Mouse (Mus musculus): Measurements from ENCODE around the gene Ccdc30.

The Ccdc30 gene

GRCm38 (mm10) chr4:119415072-119415753 lies at the start of gene Ccdc30:
Ccdc30 (minus strand) TSS chr4:119415521.
- peak; percentile 84 for DNase-seq (ENCODE audit: low read depth)

GRCm38 (mm10) chr4:119463756-119464419 lies 48.6 kb upstream of the Ccdc30 start:
- DNase-seq (ENCODE audit: low read depth): peak; percentile 63

GRCm38 (mm10) chr4:119462858-119463755 lies 47.8 kb upstream of the Ccdc30 start:
- peak; percentile 8 for DNase-seq (ENCODE audit: low read depth)

- DNase-seq (ENCODE audit: low read depth): no peak
These were observed 47.1 kb upstream of the Ccdc30 start for GRCm38 (mm10) chr4:119462457-119462856.

GRCm38 (mm10) chr4:119460728-119461141 lies 45.4 kb upstream of the Ccdc30 start:
- DNase-seq (ENCODE audit: low read depth): no peak

- peak; percentile 27 for DNase-seq (ENCODE audit: low read depth)
These were observed 45.0 kb upstream of the Ccdc30 start for GRCm38 (mm10) chr4:119460296-119460695.

- DNase-seq (ENCODE audit: low read depth): no peak
These were observed 38.2 kb upstream of the Ccdc30 start for GRCm38 (mm10) chr4:119453533-119453932.

- DNase-seq (ENCODE audit: low read depth): no peak
These were observed 37.8 kb upstream of the Ccdc30 start for GRCm38 (mm10) chr4:119453128-119453527.

- no peak for DNase-seq (ENCODE audit: low read depth)
These were observed 35.1 kb upstream of the Ccdc30 start for GRCm38 (mm10) chr4:119450436-119450835.

- DNase-seq (ENCODE audit: low read depth): no peak
These were observed 32.5 kb upstream of the Ccdc30 start for GRCm38 (mm10) chr4:119447786-119448185.

GRCm38 (mm10) chr4:119447261-119447660 lies 31.9 kb upstream of the Ccdc30 start:
- no peak for DNase-seq (ENCODE audit: low read depth)

GRCm38 (mm10) chr4:119442539-119442938 lies 27.2 kb upstream of the Ccdc30 start:
- DNase-seq (ENCODE audit: low read depth): no peak

GRCm38 (mm10) chr4:119441836-119442235 lies 26.5 kb upstream of the Ccdc30 start:
- DNase-seq (ENCODE audit: low read depth): no peak

- DNase-seq (ENCODE audit: low read depth): no peak
These were observed 22.6 kb upstream of the Ccdc30 start for GRCm38 (mm10) chr4:119437936-119438335.

- DNase-seq (ENCODE audit: low read depth): peak; percentile 61
These were observed 15.4 kb upstream of the Ccdc30 start for GRCm38 (mm10) chr4:119430678-119431077.

GRCm38 (mm10) chr4:119427680-119428079 lies 12.4 kb upstream of the Ccdc30 start:
- DNase-seq (ENCODE audit: low read depth): no peak

GRCm38 (mm10) chr4:119425601-119426000 lies 10.3 kb upstream of the Ccdc30 start:
- no peak for DNase-seq (ENCODE audit: low read depth)

- no peak for DNase-seq (ENCODE audit: low read depth)
These were observed 9.8 kb upstream of the Ccdc30 start for GRCm38 (mm10) chr4:119425077-119425476.

- DNase-seq (ENCODE audit: low read depth): peak; percentile 93
These were observed 7.1 kb upstream of the Ccdc30 start, which contains the start of the genes Ppcs and Zmynd12 for GRCm38 (mm10) chr4:119422294-119422964. Ppcs (minus strand) TSS chr4:119422420. Zmynd12 (plus strand) TSS chr4:119422814.

GRCm38 (mm10) chr4:119421921-119422293 lies 6.6 kb upstream of the Ccdc30 start:
- no peak for DNase-seq (ENCODE audit: low read depth)

GRCm38 (mm10) chr4:119421191-119421590 lies 5.9 kb upstream of the Ccdc30 start:
- DNase-seq (ENCODE audit: low read depth): no peak

GRCm38 (mm10) chr4:119417894-119418293 lies 2.6 kb upstream of the Ccdc30 start:
- no peak for DNase-seq (ENCODE audit: low read depth)

All from naive thymus-derived CD4-positive, alpha-beta T cell, adult 2 months (primary cell).